Mouse (Mus musculus) heart, postnatal 4 days (tissue): Measurements from ENCODE around the gene Srrd. TPM values are rescaled to one million over a fixed set of nuclear protein-coding genes. Genes with fewer than 3 reads are reported as not detected.

Experiments
- DNase-seq: peaks from one replicate; pipeline ENCODE4 v3.0.0; 2021
- total RNA-seq, 2 experiments: library from RNA; stranded (reverse); gene quantifications; 2 replicates each; pipeline ENCODE4 v1.2.3; 2021

The Srrd gene
- total RNA-seq, 2 experiments from 2014 or later: 11.5 to 14.6 TPM

GRCm38 (mm10) chr5:112317328-112317727, 25.5 kb downstream of the Srrd start:
- DNase-seq: peak; percentile 62

GRCm38 (mm10) chr5:112316468-112316867, 26.4 kb downstream of the Srrd start:
- DNase-seq: no peak

- DNase-seq: no peak
These were observed 29.5 kb downstream of the Srrd start for GRCm38 (mm10) chr5:112313222-112313885.

- DNase-seq: no peak
These were observed 37.0 kb downstream of the Srrd start for GRCm38 (mm10) chr5:112305842-112306241.

DNA sequence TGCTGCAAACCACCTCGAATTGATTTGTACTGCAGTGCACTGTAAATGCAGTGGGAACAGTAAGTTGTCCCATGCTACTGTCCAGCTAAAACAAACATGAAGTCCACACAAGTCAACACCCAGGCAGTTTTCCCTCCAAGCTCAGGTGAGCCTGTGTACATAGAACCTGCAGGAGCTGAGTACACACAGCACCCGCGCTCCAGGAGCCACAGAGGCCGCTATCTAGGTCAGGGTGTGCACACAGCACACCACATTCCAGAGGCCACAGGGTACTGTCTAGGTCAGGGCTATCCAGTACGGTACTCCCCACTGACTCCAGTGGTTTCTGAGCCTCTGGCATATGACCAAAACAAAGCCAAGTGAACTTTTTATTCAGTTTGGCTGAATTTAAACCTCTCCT, 40.5 kb downstream of the Srrd start:
- no peak for DNase-seq

DNA sequence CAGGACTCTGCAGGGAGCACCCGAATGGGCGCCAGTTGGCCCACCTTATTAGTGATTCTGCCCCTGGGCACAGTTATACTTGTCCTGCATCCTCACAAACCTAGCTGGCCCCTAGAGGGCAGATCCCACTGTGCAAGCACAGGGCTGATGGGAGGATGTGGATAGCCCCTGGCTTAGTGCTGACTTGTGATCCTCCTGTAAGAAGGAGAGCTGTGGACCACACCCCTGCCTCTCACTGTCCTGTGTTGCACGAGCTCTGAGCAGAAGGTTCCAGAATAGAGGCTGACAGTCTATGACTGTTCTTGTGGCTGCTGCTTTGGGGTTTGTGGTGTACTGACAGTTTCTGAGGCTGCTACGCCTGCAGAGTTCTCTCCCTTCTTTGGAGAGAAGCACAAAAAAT, 41.1 kb downstream of the Srrd start:
- no peak for DNase-seq

DNA sequence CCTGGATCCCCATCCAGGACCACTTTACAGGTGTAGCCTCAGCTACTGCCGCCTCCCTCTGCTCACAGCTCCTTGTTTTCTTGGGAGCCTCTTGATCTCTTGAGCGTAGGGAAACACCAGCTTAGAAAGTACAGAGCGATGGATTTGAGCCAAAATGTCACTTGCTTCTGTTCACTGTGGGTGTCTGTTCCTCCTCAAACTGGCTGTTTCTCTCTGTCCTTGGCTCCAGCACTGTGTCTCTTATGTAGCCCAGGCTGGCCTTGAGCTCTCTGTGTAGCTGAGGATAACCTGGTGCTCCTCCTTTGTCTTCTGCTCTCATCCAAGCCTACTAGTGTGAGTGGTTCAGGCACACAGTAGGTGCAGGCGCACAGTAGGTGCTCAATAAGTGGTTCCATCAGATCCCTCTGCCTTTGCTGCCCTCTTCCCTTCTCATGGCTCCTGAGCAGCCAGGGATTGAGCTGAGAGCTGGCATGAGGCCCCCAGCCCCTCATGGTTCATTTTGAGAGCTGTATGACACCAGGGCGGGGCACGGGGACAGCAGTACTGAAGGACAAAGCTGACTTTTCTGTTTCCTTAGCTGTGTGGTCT, 42.0 kb downstream of the Srrd start:
- no peak for DNase-seq

DNA sequence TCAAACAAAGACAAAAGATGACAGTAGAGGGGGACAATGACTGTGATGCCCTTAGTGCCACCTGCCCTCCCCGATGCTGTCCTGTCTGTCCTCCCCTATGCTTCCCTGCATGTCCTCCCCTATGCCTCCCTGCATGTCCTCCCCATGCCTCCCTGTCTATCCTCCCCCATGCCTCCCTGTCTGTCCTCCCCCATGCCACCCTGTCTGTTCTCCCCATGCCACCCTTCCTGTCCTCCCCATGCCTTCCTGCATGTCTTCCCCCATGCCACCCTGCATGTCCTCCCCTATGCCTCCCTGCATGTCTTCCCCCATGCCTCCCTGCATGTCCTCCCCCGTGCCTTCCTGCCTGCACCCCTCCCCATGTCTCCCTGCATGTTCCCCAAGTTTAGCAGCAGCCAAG, 42.7 kb downstream of the Srrd start:
- DNase-seq: no peak

- no peak for DNase-seq
These were observed 43.4 kb downstream of the Srrd start for GRCm38 (mm10) chr5:112299399-112299798.

- peak; percentile 52 for DNase-seq
These were observed 44.4 kb downstream of the Srrd start for GRCm38 (mm10) chr5:112298226-112298988.

- no peak for DNase-seq
These were observed 45.6 kb downstream of the Srrd start for GRCm38 (mm10) chr5:112297257-112297656.

- DNase-seq: peak; percentile 42
These were observed 46.2 kb downstream of the Srrd start for GRCm38 (mm10) chr5:112296404-112297181.

DNA sequence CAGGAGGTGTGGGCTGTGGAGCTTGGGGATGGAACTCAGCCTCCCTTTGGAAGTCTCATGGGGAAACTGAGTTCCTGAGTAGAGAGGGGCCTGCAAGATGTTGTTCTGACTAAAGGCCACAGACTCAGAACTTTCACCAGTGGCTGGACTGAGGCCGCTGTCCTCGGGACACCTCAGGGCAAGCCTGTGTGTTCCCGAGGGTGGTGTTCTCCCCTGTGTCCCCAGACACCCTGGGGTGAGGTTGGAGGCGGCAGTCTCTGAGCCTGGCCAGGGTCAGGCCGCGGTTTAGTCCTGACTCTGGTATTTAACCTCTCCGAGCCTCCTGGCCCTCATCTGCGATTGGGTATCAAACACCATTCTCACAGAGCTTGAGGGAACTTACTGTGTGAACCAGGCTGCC, 47.3 kb downstream of the Srrd start:
- DNase-seq: no peak

DNA sequence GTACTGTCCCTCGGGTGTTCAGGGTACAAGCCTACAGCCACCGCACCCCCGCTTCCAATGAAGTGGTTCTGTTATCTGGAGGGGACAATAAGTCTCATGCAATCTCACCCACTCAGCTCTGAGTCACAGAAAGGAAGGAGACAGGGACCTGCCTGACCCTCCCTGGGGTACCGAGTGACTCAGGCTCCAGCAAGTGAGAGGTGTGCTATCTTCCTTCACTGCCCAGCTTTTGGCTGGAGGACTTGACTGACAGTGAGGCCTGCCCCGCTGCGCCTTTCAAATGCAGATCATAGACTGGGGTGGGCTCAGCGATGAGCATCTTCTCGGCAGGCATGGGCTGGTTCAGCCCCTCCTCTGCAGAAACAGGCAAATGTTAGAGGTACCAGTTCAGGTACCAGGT, 47.7 kb downstream of the Srrd start:
- no peak for DNase-seq

DNA sequence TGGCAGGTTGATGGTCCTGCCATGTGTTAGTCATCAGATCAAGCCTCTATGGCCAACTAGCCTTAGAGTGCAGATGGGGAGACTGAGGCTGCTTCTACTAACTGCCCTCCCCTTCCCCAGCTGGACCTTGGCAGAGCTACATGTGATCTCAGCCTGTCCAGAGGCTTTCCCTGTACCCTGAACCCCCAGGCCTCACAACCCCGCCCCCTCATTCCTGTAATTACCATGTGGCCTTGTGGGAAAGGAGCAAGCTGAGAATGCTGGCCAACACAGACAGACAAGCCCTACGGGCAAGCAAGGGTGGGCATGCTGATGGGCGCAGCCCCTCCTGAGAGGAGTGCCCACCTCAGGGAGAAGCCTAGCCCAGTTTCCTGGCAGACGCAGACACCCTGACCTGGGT, 48.1 kb downstream of the Srrd start:
- no peak for DNase-seq

GRCm38 (mm10) chr5:112293800-112294199, 49.0 kb downstream of the Srrd start:
- DNase-seq: no peak

GRCm38 (mm10) chr5:112292343-112292980, 50.4 kb downstream of the Srrd start:
- no peak for DNase-seq

DNA sequence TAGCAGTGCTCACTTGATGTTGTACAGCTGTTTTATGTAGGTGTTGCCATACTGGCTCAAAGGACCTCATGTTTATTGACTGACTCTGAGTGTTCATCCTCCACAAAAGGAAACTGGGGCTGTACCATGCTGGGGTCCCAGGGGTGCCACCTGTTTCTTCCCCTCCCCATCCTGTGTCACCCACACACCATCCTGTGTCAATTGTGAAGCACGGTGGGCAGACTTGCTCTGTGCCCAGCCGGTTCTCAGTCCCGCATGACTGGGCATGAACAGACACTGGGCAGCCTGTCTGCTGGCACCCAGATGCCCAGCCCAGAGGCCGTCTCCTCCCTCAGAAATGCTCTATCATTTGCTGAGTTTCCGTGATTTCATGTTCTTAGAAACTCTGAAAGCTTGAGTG, 51.0 kb downstream of the Srrd start:
- no peak for DNase-seq

GRCm38 (mm10) chr5:112290536-112290880, 52.3 kb downstream of the Srrd start:
- no peak for DNase-seq

DNA sequence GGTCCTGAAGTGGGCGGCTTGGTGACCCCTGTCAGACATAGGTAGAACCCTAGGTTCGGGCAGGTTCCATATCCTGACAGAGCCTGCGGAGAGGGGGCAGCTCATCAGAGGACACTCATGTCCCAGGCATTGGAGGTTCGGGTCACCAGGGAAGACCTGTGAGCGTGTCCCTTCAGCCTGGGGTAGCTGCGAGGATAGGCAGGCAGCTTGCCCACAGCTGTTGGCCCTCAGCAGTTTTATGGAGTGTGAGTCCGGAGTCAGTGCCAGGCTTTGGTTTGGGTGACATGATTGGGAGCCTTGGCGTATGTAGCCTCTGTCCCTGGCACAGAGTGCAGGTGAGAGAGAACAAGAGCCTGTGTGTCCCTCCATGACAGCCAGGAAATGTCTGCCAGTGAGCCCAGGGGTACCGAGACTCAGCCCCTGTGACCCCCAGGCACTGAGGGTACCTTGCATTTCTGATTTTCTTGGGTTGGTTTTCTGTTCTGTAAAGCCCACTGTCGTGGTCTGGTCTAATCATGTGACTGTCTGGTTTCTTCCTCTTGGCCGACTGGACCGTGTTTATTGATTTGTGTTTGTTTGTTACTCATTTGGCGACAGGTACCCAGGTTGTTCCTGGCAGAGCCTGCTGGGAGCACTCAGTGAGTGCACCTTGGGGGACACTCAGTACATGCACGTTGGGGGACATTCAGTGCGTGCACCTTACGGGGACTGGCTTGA, 52.9 kb downstream of the Srrd start:
- no peak for DNase-seq

- DNase-seq: peak; percentile 75
These were observed 53.6 kb downstream of the Srrd start for GRCm38 (mm10) chr5:112289236-112289635.
